Comparison of ENCODE assay signal across 10 mouse cellular contexts in the genomic region with DNA sequence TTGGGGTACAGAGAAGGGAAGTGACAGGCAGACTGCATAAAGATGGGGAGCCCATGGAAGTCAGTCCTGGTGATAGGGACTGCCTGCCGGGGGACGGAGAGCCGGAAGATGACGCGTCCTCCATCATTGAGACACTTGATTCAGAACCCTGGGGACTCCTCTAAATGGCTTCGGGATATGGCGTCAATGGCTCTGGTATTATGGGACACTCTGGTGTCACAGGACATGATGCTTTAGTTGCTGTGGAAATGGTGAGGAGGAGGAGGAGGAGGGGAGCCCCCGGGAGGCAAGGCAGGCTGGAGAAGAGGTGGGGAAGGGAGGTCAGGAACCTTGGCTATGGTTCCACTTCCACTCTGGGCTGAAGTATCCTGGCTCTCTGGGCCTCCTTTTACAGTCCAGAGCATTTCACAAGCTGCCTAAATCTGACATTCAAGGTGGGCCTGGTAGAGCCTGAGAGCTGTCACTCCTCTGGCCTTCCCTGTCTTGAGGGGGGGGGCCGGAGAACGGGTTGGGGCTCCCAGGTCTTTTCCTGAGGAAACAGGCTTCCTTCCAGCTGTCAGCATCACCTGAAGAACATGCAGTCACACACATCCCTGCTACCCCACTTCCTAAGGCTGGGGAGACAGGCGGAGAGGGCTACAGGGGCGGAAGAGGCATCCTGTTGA. TPM values are rescaled to one million over a fixed set of nuclear protein-coding genes. Genes with fewer than 3 reads are reported as not detected.
DNase-seq lines count a peak whose midpoint lies in the region; ATAC-seq and TF ChIP-seq lines count a peak whose summit lies in the region.
"Had no signal": no experiment of that assay in that cellular context is flagged by ENCODE, and none has a peak within 500 bp of the region (broad histone marks: within the 10 kb centered on the region; RNA-seq: fewer than 3 reads in every experiment).

No protein-coding gene starts in this region.

- no peaks in the 10 kb centered on the region for H3K36me3 ChIP-seq in heart, embryonic 16.5 days (ENCODE audit: control insufficient read depth, insufficient read depth)
- H3K36me3 ChIP-seq in neural tube, embryonic 15.5 days = peaks cover 16% of the 10 kb centered on the region
- H3K36me3 ChIP-seq in kidney, postnatal 0 days (ENCODE audit: insufficient read depth, low read length) = peaks cover 18% of the 10 kb centered on the region; the same call in 1 of the 2 replicates

- H3K27me3 ChIP-seq in heart, embryonic 16.5 days (ENCODE audit: control insufficient read depth, insufficient read depth, low read length) = no peaks in the 10 kb centered on the region
- H3K27me3 ChIP-seq in neural tube, embryonic 15.5 days (replicated peaks) = no peaks in the 10 kb centered on the region
- no peaks in the 10 kb centered on the region for H3K27me3 ChIP-seq in kidney, postnatal 0 days (ENCODE audit: insufficient read depth, low read length)

- no peak for DNase-seq in heart, adult 9 months (ENCODE audit: low spot score in 2 of 2)
- DNase-seq in neural tube, embryonic 10.5 days (ENCODE audit: extremely low spot score, low spot score) = no peak
- no peak for DNase-seq in kidney, postnatal 0 days (ENCODE audit: low spot score)
- DNase-seq in retina, postnatal 1 day = no peak
- DNase-seq in gastrocnemius, adult 8-10 months (ENCODE audit: low spot score in 2 of 2) = no peak
- DNase-seq: cerebellum, postnatal 36 days; gastrocnemius, postnatal 14 days had no signal

- no peak overlapping the region for H3K4me3 ChIP-seq in heart, embryonic 16.5 days (ENCODE audit: low read length)
- no peak overlapping the region for H3K4me3 ChIP-seq in neural tube, embryonic 15.5 days (replicated peaks)
- no peak overlapping the region for H3K4me3 ChIP-seq in kidney, postnatal 0 days (replicated peaks; ENCODE audit: low read depth, low read length)

- H3K9ac ChIP-seq in heart, embryonic 16.5 days (ENCODE audit: low read length) = no peak overlapping the region
- H3K9ac ChIP-seq in neural tube, embryonic 15.5 days (replicated peaks) = peak overlapping the region; percentile 14; the same call in 1 of the 2 replicates
- no peak overlapping the region for H3K9ac ChIP-seq in kidney, postnatal 0 days (ENCODE audit: low read depth, low read length)

- peaks cover 44% of the 10 kb centered on the region for H3K4me1 ChIP-seq in heart, embryonic 16.5 days (ENCODE audit: control insufficient read depth, insufficient read depth, low read length)
- peaks cover 56% of the 10 kb centered on the region for H3K4me1 ChIP-seq in neural tube, embryonic 15.5 days
- peaks cover 45% of the 10 kb centered on the region for H3K4me1 ChIP-seq in kidney, postnatal 0 days (replicated peaks; ENCODE audit: insufficient read depth, low read length)

- H3K27ac ChIP-seq in heart, embryonic 16.5 days (ENCODE audit: low read length) = peak overlapping the region; percentile 50
- H3K27ac ChIP-seq in neural tube, embryonic 15.5 days (replicated peaks) = no peak overlapping the region
- peak overlapping the region; percentile 85 for H3K27ac ChIP-seq in kidney, postnatal 0 days

- no peaks in the 10 kb centered on the region for H3K9me3 ChIP-seq in heart, embryonic 16.5 days (replicated peaks; ENCODE audit: control insufficient read depth, low read length)
- H3K9me3 ChIP-seq in neural tube, embryonic 15.5 days (replicated peaks) = no peaks in the 10 kb centered on the region
- no peaks in the 10 kb centered on the region for H3K9me3 ChIP-seq in kidney, postnatal 0 days (replicated peaks; ENCODE audit: low read length)

- no peak overlapping the region for H3K4me2 ChIP-seq in heart, embryonic 16.5 days (ENCODE audit: low read depth, low read length)
- no peak overlapping the region for H3K4me2 ChIP-seq in neural tube, embryonic 15.5 days
- no peak overlapping the region for H3K4me2 ChIP-seq in kidney, postnatal 0 days (ENCODE audit: low read length)

- TF ChIP-seq CTCF in kidney, postnatal 0 days (IDR thresholded peaks at IDR 0.05; ENCODE audit: low read depth) = no peak

- WGBS in heart, embryonic 16.5 days = 78% methylated on average over 12 of the region's 12 CpGs
- WGBS in neural tube, embryonic 15.5 days = 85% methylated on average over 12 of the region's 12 CpGs
- WGBS in kidney, postnatal 0 days = 70% methylated on average over 12 of the region's 12 CpGs

- no peak for ATAC-seq in heart, embryonic 16.5 days (replicated peaks; ENCODE audit: extremely low read depth, insufficient read depth, low FRiP score)
- no peak for ATAC-seq in neural tube, embryonic 15.5 days (ENCODE audit: low FRiP score)
- no peak for ATAC-seq in kidney, postnatal 0 days (replicated peaks; ENCODE audit: low FRiP score, low read depth)

RNA-seq across cellular contexts. Expression of a gene that starts 14.7 kb away (rescaled TPM):
- 3.9 and 4.7 TPM in 2 replicates for polyA plus RNA-seq in heart, embryonic 16.5 days (2015; fragmentation: Nextera tagmentation; extraction: Ambion mirVana)
- 10.2 and 12.5 TPM in 2 replicates for polyA plus RNA-seq in neural tube, embryonic 15.5 days (2015; fragmentation: Nextera tagmentation; extraction: Ambion mirVana)
- polyA plus RNA-seq in kidney, postnatal 0 days (2015; fragmentation: Nextera tagmentation; extraction: Ambion mirVana) = 16.2 and 17.3 TPM in 2 replicates
- total RNA-seq in gastrocnemius, adult 8-10 months (2022) = 1 to 10 TPM; 3.3 to 4.6 (median 4.3) TPM

RNA-seq across cellular contexts. Expression of a gene that starts 16.1 kb away (rescaled TPM):
- 0.39 TPM in 2 replicates for polyA plus RNA-seq in heart, embryonic 16.5 days (2015; fragmentation: Nextera tagmentation; extraction: Ambion mirVana)
- polyA plus RNA-seq in neural tube, embryonic 15.5 days (2015; fragmentation: Nextera tagmentation; extraction: Ambion mirVana) = 2.5 and 2.9 TPM in 2 replicates
- polyA plus RNA-seq in kidney, postnatal 0 days (2015; fragmentation: Nextera tagmentation; extraction: Ambion mirVana) = 0.89 and 1.2 TPM in 2 replicates
- not detected for total RNA-seq in gastrocnemius, adult 8-10 months (2022)
- total RNA-seq: CH12.LX; gastrocnemius, postnatal 14 days had no signal

RNA-seq across cellular contexts. Expression of a gene that starts 26.2 kb away (rescaled TPM):
- 3.3 and 3.9 TPM in 2 replicates for polyA plus RNA-seq in heart, embryonic 16.5 days (2015; fragmentation: Nextera tagmentation; extraction: Ambion mirVana)
- polyA plus RNA-seq in neural tube, embryonic 15.5 days (2015; fragmentation: Nextera tagmentation; extraction: Ambion mirVana) = 35.1 and 35.4 TPM in 2 replicates
- polyA plus RNA-seq in kidney, postnatal 0 days (2015; fragmentation: Nextera tagmentation; extraction: Ambion mirVana) = 12.9 and 14.7 TPM in 2 replicates
- total RNA-seq in gastrocnemius, adult 8-10 months (2022) = 10 to 100 TPM; 37.4 to 49.3 (median 45.9) TPM
